Mouse (Mus musculus): ENCODE results near the gene Pidd1.

Pidd1 gene

GRCm38 (mm10) chr7:141443828-141444237, at the start of gene Pidd1:
Gene Pidd1, minus strand, starts transcription at chr7:141444025.
- DNase-seq, result no peak

DNA sequence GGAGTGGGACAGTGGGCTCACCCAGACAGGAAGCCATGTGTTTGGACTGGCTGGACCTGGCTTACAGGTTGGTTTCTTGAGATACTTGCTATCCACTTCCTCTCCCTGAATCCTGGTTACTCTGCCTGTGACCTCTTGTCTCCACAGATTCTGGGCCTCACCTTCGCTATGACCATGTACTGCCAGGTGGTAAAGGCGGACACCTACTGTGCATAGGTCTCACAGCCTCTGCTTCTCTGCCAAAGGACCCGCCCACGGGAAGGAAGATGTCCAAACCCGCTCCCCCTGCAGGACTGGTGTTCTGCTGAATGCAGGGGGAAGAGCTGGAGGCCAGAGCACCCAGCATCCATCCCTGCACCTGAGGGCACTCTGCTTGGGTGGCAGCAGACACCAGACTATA, 48.9 kb upstream of the Pidd1 start:
- DNase-seq, result no peak

GRCm38 (mm10) chr7:141491151-141491550, 47.3 kb upstream of the Pidd1 start:
- DNase-seq, result no peak

DNA sequence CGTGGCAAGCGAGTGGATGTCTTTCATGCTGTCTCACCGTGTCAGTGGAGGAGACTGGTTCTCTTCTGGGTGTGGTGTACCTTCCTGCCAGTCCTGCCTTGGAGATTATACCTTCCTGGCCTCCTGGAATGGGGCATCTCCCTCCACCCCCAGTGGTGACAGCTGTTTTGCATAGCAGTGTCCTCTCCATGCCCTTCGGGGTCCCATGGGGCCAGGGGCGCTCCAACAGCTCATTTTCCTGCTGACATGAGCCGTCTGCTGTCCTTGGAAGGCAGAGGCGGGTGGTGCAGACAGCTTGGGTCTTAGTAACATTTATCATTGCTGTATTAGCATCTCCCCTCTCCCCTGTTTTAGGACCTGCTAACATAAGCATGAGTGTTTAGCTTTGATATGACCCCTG, 43.3 kb upstream of the Pidd1 start:
- DNase-seq, result no peak

- DNase-seq, result no peak
Observed at GRCm38 (mm10) chr7:141486239-141486638, 42.4 kb upstream of the Pidd1 start.

DNA sequence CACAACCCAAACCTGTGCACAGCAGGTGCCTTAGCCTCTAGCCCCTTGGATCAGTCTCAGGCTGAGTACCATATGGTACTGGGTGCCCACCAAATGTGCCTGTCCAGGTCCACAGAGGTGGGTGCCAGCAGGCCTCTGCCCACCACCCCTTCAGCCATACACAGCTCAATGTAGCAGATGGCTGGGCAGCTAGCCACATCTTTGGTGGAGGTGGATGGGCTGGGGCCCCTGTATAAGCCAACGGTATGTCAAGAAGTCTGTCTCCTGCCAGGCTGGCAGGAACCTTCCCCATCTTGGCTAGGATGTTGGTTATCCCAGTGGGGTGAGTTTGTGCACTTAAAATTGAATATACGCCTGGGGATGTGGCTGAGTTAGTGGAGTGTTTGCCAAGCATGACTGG, 41.8 kb upstream of the Pidd1 start:
- no peak for DNase-seq

DNA sequence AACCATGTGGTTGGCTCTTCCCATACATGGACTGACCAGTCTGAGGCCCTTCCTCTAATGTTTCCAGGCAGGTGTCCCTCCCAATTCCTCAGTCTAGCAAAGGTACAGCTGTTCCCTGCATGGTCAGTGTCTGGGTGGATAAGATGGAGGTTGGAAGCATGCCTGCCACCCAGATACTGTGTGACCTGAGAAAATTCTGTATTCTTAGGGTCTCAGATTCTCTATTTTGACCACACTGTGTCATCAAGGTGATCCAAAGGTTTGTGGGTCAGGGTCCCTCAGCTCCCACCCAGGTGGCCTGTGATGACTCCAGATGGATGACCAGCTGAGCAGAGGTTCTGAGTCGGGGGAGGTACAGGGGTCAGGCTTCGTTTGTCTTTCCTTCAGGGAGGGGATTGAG, 41.4 kb upstream of the Pidd1 start:
- DNase-seq, result no peak

GRCm38 (mm10) chr7:141484186-141485120, 40.6 kb upstream of the Pidd1 start:
- DNase-seq, result no peak

- DNase-seq, result no peak
Observed at GRCm38 (mm10) chr7:141483114-141483653, 39.4 kb upstream of the Pidd1 start.

- DNase-seq, result no peak
Observed at GRCm38 (mm10) chr7:141482531-141483024, 38.8 kb upstream of the Pidd1 start.

DNA sequence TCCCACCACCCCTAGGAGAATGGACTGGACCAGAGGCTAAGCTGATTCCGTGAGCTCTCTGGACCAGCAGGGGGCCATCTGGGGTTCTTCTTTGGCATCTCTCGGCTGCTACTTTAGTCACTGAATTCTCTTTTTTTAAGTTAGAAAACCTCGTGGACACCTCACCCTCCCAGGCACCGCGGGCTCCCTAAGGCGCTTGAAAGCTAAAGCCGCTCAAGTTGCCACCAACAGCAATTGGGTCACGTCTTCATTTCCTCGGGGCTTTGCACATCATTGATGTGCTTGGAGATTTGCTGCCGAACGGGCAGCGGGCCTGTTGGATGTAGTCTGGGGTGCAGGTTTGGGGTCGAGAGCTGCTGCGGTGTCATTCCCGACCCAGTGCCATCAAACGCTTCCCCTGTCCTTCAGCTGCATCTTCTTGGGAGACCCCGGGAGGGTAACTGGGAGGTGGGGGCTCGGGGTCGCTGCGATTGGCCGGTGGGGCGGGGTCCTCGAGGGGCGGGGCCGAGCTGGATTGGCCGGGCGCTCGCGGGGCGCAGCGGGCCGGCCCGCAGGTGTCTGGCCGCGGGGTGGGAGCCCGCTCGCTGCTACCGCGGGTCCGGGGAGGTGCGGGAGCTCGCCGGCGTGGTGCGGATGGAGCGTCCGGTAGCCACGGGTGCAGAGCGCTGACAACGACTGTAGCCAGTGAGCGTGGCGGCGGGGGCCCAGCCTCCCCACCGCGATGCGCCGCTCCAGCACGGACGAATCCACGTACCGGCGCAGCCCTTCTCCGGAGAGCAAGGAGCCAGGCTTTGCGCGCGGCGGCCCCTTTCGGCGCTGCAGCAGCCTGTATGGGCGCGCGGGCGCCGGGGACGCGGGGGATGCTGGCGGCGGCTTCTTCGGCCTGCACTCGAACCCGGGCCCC, 37.9 kb upstream of the Pidd1 start:
- peak; percentile 68 for DNase-seq

GRCm38 (mm10) chr7:141480842-141481497, 37.1 kb upstream of the Pidd1 start:
- DNase-seq, result no peak

- no peak for DNase-seq
Observed at GRCm38 (mm10) chr7:141478270-141478748, 34.5 kb upstream of the Pidd1 start.

GRCm38 (mm10) chr7:141477578-141478269, 33.9 kb upstream of the Pidd1 start:
- DNase-seq, result no peak

DNA sequence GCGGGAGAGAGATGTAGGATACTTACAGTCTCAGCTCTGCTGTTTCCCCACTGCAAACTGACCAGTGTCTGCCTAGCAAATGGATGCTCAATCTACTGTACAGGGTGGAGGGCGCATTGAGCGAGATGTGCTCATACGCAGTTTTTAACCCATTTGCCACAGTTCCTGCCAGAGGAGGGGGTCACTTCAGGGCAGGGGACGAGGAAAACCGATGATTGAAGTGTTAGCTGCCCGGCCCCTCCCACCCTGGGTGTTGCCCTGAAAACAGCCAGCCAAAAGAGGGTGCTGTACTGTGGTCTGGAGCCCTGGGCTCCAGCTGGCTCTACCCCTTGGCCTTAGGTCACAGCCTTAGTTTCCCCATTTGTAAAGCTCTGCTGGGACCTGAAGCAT, 33.2 kb upstream of the Pidd1 start:
- no peak for DNase-seq

- DNase-seq, result no peak
Observed at GRCm38 (mm10) chr7:141476226-141476980, 32.6 kb upstream of the Pidd1 start.

DNA sequence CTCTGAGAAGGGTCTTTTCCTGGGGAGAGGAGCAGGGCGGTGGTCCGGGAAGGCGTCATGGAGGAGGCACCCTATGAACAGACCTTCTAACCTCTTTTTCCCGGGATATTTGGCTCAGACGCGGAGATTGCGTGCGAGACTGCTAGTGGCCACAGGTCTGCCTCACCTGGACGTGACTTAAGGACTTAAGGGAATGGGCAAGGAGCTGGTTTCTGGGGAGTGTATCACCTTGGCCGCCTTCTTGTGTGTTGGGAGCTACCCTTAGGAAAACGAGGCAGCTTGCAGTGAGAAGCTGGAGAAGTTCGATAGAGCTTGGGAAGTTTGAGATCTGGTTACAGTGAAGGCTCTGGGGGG, 32.0 kb upstream of the Pidd1 start:
- no peak for DNase-seq

DNA sequence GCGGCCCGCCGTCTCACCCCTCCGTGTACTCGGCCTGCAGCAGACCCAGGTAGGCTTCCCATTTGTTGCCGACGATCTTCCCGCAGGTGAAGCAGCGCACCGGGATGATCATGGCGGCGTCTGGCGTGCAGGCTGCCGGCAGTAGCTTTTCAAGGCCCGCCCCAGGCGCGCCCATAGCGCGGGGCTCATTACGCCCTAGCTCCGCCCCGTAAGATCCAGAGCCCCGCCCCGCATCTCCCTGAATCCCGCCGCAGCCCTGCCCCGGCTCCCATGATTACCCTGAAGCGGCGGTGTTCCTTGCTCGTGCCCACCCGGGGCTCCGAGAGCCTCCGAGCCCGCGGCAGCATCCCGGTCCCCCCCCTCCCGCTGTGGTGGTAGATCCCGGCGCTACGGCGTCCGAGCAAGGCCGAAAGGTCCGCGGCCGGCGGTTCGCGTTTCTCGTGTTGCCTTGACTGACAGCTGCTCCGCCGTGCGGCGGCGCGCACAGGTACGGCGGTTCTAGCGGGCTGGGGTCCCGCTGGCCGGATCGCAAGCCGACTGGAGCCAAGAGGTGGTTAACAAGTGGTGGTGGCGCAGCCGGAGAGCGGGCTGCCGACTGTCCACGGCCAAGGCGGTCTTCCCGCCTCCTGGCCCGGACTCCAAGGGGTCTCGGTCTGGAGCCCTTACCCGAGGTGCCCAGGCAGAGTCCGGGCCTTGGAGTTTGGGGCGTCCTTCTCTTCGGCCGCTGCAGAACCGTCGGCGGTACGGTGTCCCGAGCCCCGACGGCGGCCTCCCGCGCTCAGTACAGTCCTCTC, 31.4 kb upstream of the Pidd1 start, which contains the start of the genes Polr2l and Tspan4:
TSS of gene Polr2l (minus strand) at position 122 of the 794 bp plus-strand sequence.
TSS of gene Tspan4 (plus strand) at position 230 of the 794 bp plus-strand sequence.
- DNase-seq, result peak; percentile 81

DNA sequence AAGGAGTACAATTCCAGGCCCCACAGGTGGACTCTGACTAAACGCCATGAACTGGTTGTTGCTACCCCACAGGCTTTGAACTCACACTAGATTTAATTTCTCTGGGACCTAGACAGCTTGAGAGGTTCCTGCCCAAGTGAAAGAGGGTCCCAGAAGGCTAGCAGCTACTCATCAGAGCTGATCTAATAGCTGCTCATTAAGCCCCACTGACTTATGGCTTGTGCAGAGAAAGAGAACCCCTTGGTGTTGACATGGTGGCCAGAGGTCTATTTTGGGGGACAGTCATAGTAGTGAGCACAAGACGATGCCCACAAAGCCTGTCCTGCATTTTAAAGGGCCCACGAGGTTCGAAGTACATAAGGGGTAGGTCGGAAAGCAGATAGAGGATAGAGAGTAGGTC, 30.3 kb upstream of the Pidd1 start:
- no peak for DNase-seq

GRCm38 (mm10) chr7:141472763-141473162, 28.9 kb upstream of the Pidd1 start:
- no peak for DNase-seq
